Mouse (Mus musculus): Measurements from ENCODE around the gene Pxt1. TPM values are rescaled to one million over a fixed set of nuclear protein-coding genes. Genes with fewer than 3 reads are reported as not detected.

Pxt1 gene
- polyA plus RNA-seq, 1 experiment from 2014 or later = 0.92 TPM

DNA sequence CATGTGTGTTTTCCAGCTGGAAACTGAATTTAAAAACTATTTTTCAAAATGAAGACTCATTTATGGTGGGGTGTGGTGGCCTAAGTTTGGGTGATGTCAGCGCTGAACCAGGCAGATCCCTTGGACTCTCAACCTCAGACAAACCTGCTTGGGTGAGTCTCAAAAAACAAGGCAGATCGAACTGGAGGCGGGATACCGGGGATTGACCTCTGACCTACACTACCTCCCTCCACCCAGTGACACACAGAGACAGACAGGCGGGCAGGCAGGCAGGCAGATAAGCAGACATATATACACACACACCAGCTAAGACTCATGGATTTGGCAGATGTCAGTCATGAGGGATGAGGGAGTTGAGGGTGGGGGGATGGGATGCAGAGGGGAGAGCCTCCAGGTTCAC is 45.4 kb downstream of the Pxt1 start:
- 63% methylated on average over 5 of the region's 5 CpGs for WGBS
- no peaks in the 10 kb centered on the region for H3K9me3 ChIP-seq (ENCODE audit: control insufficient read depth, low read length)
- H3K4me2 ChIP-seq = no peak overlapping the region
- peaks cover 3% of the 10 kb centered on the region; the same call in 1 of the 2 replicates for H3K4me1 ChIP-seq (replicated peaks; ENCODE audit: control insufficient read depth, insufficient read depth, low read length)
- H3K36me3 ChIP-seq (ENCODE audit: control insufficient read depth, insufficient read depth, low read length) = no peaks in the 10 kb centered on the region
- no peak overlapping the region for H3K27ac ChIP-seq (ENCODE audit: low read depth, low read length)
- no peak overlapping the region for H3K4me3 ChIP-seq (ENCODE audit: low read depth, low read length)
- no peaks in the 10 kb centered on the region for H3K27me3 ChIP-seq (replicated peaks; ENCODE audit: control insufficient read depth, insufficient read depth, low read length)
- H3K9ac ChIP-seq (ENCODE audit: low read depth, low read length) = no peak overlapping the region
- ATAC-seq (replicated peaks; ENCODE audit: low FRiP score) = no peak
- DNase-seq (ENCODE audit: low spot score) = no peak

DNA sequence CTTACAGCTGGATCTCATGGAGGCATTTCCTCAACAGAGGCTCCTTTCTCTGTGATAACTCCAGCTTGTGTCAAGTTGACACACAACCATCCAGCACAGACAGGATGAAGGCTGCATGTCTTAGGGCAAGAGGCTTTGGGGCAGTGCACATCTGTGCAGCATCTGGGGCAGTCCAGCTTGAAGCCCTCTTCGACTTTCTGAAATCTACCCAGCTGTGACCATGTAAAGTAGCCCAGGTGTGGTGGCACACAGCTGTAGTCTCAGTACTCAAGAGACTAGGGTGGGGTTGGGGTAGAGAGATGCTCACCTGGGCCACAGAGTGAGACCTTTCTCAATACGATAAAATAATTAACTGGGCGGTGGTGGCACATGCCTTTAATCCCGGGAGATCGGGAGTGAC is 45.8 kb downstream of the Pxt1 start:
- 90% methylated on average over 5 of the region's 5 CpGs for WGBS
- H3K4me2 ChIP-seq = no peak overlapping the region
- no peak overlapping the region for H3K27ac ChIP-seq (ENCODE audit: low read depth, low read length)
- no peaks in the 10 kb centered on the region for H3K27me3 ChIP-seq (replicated peaks; ENCODE audit: control insufficient read depth, insufficient read depth, low read length)
- no peaks in the 10 kb centered on the region for H3K36me3 ChIP-seq (ENCODE audit: control insufficient read depth, insufficient read depth, low read length)
- H3K4me3 ChIP-seq (ENCODE audit: low read depth, low read length) = no peak overlapping the region
- H3K4me1 ChIP-seq (replicated peaks; ENCODE audit: control insufficient read depth, insufficient read depth, low read length) = peaks cover 3% of the 10 kb centered on the region; the same call in 1 of the 2 replicates
- no peaks in the 10 kb centered on the region for H3K9me3 ChIP-seq (ENCODE audit: control insufficient read depth, low read length)
- ATAC-seq (replicated peaks; ENCODE audit: low FRiP score) (no peak), DNase-seq (ENCODE audit: low spot score) (no peak)
- no peak overlapping the region for H3K9ac ChIP-seq (ENCODE audit: low read depth, low read length)

DNA sequence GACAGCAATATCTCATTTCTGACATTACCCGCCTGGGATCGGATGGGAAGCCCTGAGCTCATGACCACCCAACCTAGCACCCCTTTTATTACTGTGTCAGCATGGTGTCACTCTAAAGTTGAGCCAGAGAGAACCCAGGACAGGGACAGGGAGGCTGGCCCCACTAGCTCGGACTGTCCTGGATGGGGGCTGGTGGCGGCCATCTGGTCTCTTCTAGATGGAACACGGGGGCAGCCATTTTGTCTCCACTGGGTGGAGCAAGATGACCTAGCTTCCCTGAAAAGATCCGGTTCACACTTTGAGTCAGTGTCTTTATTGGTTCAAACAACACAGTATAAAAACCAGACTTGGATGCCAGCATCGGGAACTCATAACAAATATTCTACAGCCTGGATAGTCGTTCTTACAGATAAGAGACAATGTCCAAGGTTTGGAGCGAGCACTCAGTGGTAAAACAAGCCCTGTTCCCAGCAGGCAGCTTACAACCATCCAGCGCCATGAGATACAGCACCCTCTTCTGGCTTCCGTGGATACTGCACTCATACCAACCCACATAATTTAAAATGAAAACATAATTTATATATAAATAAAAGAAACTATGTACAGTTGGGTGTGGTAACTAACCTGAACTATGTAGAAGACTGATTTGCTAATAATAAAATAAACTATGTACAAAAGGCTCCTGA is 47.4 kb downstream of the Pxt1 start:
- H3K4me2 ChIP-seq = no peak overlapping the region
- no peak overlapping the region for H3K27ac ChIP-seq (ENCODE audit: low read depth, low read length)
- DNase-seq (ENCODE audit: low spot score) (no peak), ATAC-seq (replicated peaks; ENCODE audit: low FRiP score) (no peak)
- H3K36me3 ChIP-seq (ENCODE audit: control insufficient read depth, insufficient read depth, low read length) = no peaks in the 10 kb centered on the region
- no peak overlapping the region for H3K9ac ChIP-seq (ENCODE audit: low read depth, low read length)
- H3K4me1 ChIP-seq (replicated peaks; ENCODE audit: control insufficient read depth, insufficient read depth, low read length) = peaks cover 3% of the 10 kb centered on the region; the same call in 1 of the 2 replicates
- no peak overlapping the region for H3K4me3 ChIP-seq (ENCODE audit: low read depth, low read length)
- no peaks in the 10 kb centered on the region for H3K27me3 ChIP-seq (replicated peaks; ENCODE audit: control insufficient read depth, insufficient read depth, low read length)
- no peaks in the 10 kb centered on the region for H3K9me3 ChIP-seq (ENCODE audit: control insufficient read depth, low read length)
- 87% methylated on average over 11 of the region's 11 CpGs for WGBS

DNA sequence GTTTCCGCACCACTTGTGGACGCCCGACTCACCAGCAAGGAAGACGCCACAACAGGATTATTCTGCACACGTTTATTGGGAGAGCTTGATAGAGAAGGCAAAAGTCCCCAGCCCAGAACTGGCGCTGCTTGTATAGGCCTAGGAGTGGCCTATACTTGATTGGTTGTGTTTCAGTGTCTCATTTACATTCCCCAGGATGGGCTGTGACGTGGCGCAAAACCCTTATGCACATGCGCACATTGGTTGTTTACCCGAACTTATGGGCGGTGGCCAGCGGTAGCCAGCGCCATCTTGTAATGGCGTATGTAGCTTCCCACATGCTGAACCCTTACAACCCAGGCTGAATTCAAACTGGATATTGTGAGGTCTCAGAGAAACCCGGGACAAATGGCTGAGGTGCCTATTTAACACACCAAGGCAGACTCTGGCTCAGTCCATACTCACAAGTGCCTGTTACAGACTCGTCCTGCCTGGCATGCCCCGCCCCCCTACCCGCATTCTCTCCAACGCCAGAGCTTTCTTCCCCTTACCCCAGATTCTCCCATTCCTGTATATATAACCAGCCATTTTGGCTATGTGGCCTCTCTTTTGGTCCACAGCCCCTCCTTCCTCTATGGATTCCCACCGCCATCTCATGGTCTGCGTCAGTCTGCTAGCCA is 48.3 kb downstream of the Pxt1 start:
- no peak for ATAC-seq (replicated peaks; ENCODE audit: low FRiP score)
- WGBS = 92% methylated on average over 21 of the region's 21 CpGs
- H3K9ac ChIP-seq (ENCODE audit: low read depth, low read length) = no peak overlapping the region
- H3K27ac ChIP-seq (ENCODE audit: low read depth, low read length) = no peak overlapping the region
- peaks cover 3% of the 10 kb centered on the region; the same call in 1 of the 2 replicates for H3K4me1 ChIP-seq (replicated peaks; ENCODE audit: control insufficient read depth, insufficient read depth, low read length)
- H3K36me3 ChIP-seq (ENCODE audit: control insufficient read depth, insufficient read depth, low read length) = no peaks in the 10 kb centered on the region
- no peak overlapping the region for H3K4me2 ChIP-seq
- H3K4me3 ChIP-seq (ENCODE audit: low read depth, low read length) = no peak overlapping the region
- H3K9me3 ChIP-seq (ENCODE audit: control insufficient read depth, low read length) = no peaks in the 10 kb centered on the region
- no peaks in the 10 kb centered on the region for H3K27me3 ChIP-seq (replicated peaks; ENCODE audit: control insufficient read depth, insufficient read depth, low read length)
- no peak for DNase-seq (ENCODE audit: low spot score)

DNA sequence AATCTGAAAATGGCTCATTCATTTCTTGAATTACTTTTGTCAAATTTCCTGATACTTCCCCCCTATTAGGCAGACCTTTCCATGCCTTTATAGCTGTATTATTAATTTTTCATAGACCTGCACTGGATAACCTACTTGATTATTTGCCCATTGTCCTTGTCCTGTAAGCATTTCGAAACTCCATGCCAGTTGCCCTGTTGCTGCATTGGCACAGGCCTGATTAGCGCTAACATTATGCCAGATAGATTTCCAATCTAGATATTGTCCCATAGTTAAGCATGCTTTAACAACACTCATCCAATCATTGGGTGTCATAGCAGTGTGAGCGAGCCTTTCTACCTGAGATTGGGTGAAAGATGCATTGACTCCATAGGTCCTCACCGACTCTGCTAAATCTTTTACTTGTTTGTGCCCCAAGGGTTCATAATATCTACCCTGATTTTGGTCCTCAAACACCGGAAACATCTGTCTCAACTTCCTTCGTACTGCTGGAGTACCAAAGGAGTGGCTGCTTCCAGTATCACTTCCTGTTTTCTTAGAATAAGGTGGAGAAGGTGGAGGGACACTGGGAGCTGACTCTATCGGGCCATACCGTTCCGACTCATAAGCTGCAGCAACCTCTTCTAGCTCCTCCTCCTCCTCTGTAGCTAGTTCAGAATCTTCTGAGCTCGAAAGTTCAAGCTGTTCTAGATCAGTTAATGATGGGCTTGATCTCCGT is 49.4 kb downstream of the Pxt1 start:
- no peaks in the 10 kb centered on the region for H3K27me3 ChIP-seq (replicated peaks; ENCODE audit: control insufficient read depth, insufficient read depth, low read length)
- H3K9ac ChIP-seq (ENCODE audit: low read depth, low read length) = no peak overlapping the region
- no peaks in the 10 kb centered on the region; the same call in 1 of the 2 replicates for H3K4me1 ChIP-seq (replicated peaks; ENCODE audit: control insufficient read depth, insufficient read depth, low read length)
- H3K9me3 ChIP-seq (ENCODE audit: control insufficient read depth, low read length) = no peaks in the 10 kb centered on the region
- WGBS = 66% methylated on average over 11 of the region's 11 CpGs
- H3K36me3 ChIP-seq (ENCODE audit: control insufficient read depth, insufficient read depth, low read length) = no peaks in the 10 kb centered on the region
- no peak overlapping the region for H3K4me3 ChIP-seq (ENCODE audit: low read depth, low read length)
- no peak overlapping the region for H3K27ac ChIP-seq (ENCODE audit: low read depth, low read length)
- DNase-seq (ENCODE audit: low spot score) = no peak
- ATAC-seq (replicated peaks; ENCODE audit: low FRiP score) = no peak
- H3K4me2 ChIP-seq = no peak overlapping the region

DNA sequence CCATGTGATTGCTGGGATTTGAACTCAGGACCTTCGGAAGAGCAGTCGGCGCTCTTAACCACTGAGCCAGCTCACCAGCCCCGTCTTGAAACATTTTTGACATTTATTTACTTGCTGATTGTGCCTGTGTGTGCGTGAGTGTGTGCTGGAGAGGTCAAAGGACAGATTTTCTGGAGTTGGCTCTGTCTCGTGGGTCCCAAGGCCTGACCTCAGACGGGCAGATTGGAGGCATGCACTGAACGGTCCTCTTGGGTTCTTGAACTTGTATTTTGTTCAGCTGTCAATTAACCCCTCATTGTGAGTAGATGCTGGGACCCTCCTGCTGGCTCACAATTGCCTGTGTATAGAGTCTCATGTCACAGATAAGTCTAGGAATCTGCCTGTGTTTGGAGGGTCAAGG is 57.4 kb downstream of the Pxt1 start:
- ATAC-seq (replicated peaks; ENCODE audit: low FRiP score) (no peak), DNase-seq (ENCODE audit: low spot score) (no peak)
- whole genome bisulfite sequencing = 72% methylated on average over 8 of the region's 8 CpGs
- no peak overlapping the region for H3K4me3 ChIP-seq (ENCODE audit: low read depth, low read length)
- H3K27me3 ChIP-seq (replicated peaks; ENCODE audit: control insufficient read depth, insufficient read depth, low read length) = no peaks in the 10 kb centered on the region
- peaks cover 6% of the 10 kb centered on the region; the same call in 1 of the 2 replicates for H3K4me1 ChIP-seq (replicated peaks; ENCODE audit: control insufficient read depth, insufficient read depth, low read length)
- no peaks in the 10 kb centered on the region for H3K9me3 ChIP-seq (ENCODE audit: control insufficient read depth, low read length)
- no peak overlapping the region for H3K9ac ChIP-seq (ENCODE audit: low read depth, low read length)
- no peak overlapping the region for H3K27ac ChIP-seq (ENCODE audit: low read depth, low read length)
- no peaks in the 10 kb centered on the region for H3K36me3 ChIP-seq (ENCODE audit: control insufficient read depth, insufficient read depth, low read length)
- H3K4me2 ChIP-seq = no peak overlapping the region

DNA sequence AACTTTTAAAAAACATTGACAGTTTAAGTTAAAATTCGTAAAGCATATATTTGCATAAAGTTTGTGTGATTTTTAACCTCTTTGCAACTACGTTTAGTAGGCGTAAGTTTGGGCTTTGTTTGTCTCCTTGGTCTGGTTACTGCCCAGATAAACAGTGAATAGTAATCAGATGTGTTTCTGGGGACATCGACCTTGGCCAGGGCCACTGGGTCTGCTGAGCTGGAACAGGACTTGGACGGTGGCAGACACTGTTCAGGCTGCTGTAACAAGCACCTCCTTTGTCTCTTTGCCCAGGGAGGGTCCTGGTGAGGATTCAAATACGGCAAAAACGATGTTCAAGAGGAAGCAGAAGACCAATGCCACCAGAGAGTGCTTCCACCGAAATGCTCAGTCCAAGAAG is 58.4 kb downstream of the Pxt1 start:
- H3K4me1 ChIP-seq (replicated peaks; ENCODE audit: control insufficient read depth, insufficient read depth, low read length) = peaks cover 6% of the 10 kb centered on the region; the same call in 1 of the 2 replicates
- no peak for DNase-seq (ENCODE audit: low spot score)
- no peaks in the 10 kb centered on the region for H3K9me3 ChIP-seq (ENCODE audit: control insufficient read depth, low read length)
- no peak overlapping the region for H3K27ac ChIP-seq (ENCODE audit: low read depth, low read length)
- no peak overlapping the region for H3K9ac ChIP-seq (ENCODE audit: low read depth, low read length)
- 79% methylated on average over 8 of the region's 8 CpGs for WGBS
- H3K27me3 ChIP-seq (replicated peaks; ENCODE audit: control insufficient read depth, insufficient read depth, low read length) = peaks cover 9% of the 10 kb centered on the region
- no peak for ATAC-seq (replicated peaks; ENCODE audit: low FRiP score)
- no peak overlapping the region for H3K4me2 ChIP-seq
- no peaks in the 10 kb centered on the region for H3K36me3 ChIP-seq (ENCODE audit: control insufficient read depth, insufficient read depth, low read length)
- H3K4me3 ChIP-seq (ENCODE audit: low read depth, low read length) = no peak overlapping the region

Data from liver, embryonic 11.5 days (tissue).